Mouse (Mus musculus) midbrain, postnatal 0 days (tissue): ENCODE results near the gene Cwc25. TPM values are rescaled to one million over a fixed set of nuclear protein-coding genes. Genes with fewer than 3 reads are reported as not detected.
A peak's percentile ranks its signal among the peaks of the same experiment; 100 is the strongest.

Experiments
- ATAC-seq: fragments of 200-750 bp; cut with Nextera tagmentation; 2 replicates; pipeline ENCODE4 v1.8.0; 2017; ENCODE audit warnings: moderate number of reproducible peaks, mild to moderate bottlenecking, moderate TSS enrichment, moderate library complexity; ENCODE audit not compliant: low FRiP score
- DNase-seq: peaks from one replicate; pipeline ENCODE4 v3.0.0-alpha.2; 2015; ENCODE audit warnings: low spot score
- H3K27ac ChIP-seq: fragments of 300-500 bp; sonication (generic); 2 replicates; pipeline ENCODE4 v1.5.1; 2014; ENCODE audit warnings: low read depth, mild to moderate bottlenecking, low read length, mixed read lengths
- H3K27me3 ChIP-seq: fragments of 300-500 bp; sonication (generic); 2 replicates; pipeline ENCODE4 v1.6.1; 2014; ENCODE audit warnings: low read length, control low read depth, mixed read lengths; ENCODE audit not compliant: insufficient read depth
- H3K36me3 ChIP-seq: fragments of 300-500 bp; sonication (generic); 2 replicates; pipeline ENCODE4 v1.6.1; 2014; ENCODE audit warnings: low read length, control low read depth, mixed read lengths; ENCODE audit not compliant: insufficient read depth
- H3K4me1 ChIP-seq: fragments of 300-500 bp; sonication (generic); 2 replicates; pipeline ENCODE4 v1.6.1; 2014; ENCODE audit warnings: mild to moderate bottlenecking, control low read depth, antibody characterized with exemption, low read length, mixed read lengths; ENCODE audit not compliant: insufficient read depth
- H3K4me2 ChIP-seq: fragments of 300-500 bp; sonication (generic); 2 replicates; pipeline ENCODE4 v1.6.1; 2014; ENCODE audit warnings: low read depth, mild to moderate bottlenecking, low read length, mixed read lengths; ENCODE audit not compliant: poor library complexity, severe bottlenecking
- H3K4me3 ChIP-seq: fragments of 300-500 bp; sonication (generic); 2 replicates; pipeline ENCODE4 v1.5.1; 2014; ENCODE audit warnings: low read depth, mild to moderate bottlenecking, low read length, moderate library complexity
- H3K9ac ChIP-seq: fragments of 300-500 bp; sonication (generic); replicated peaks from 2 replicates; pipeline ENCODE4 v1.6.1; 2014; ENCODE audit warnings: mild to moderate bottlenecking, low read length, moderate library complexity, mixed read lengths; ENCODE audit not compliant: poor library complexity, severe bottlenecking
- H3K9me3 ChIP-seq: fragments of 300-500 bp; sonication (generic); 2 replicates; pipeline ENCODE4 v1.6.1; 2016; ENCODE audit warnings: low read length, control low read depth
- CTCF ChIP-seq: IDR thresholded peaks from 2 replicates; pipeline ENCODE4 v1.5.1; 2016; ENCODE audit warnings: antibody characterized with exemption, mild to moderate bottlenecking
- WGBS: fragments of 180-500 bp; shearing (Covaris S2); extraction: QIAGEN DNeasy Blood & Tissue Kit; methylation state at CpG from one replicate; pipeline ENCODE4 v1.1.7; 2014; 5-methylcytosine and 5-hydroxymethylcytosine counted together
- polyA plus RNA-seq: library from polyadenylated mRNA; unstranded; fragments of >200 nt; fragmentation: Nextera tagmentation; extraction: Ambion mirVana; gene quantifications from 2 replicates; pipeline ENCODE4 v1.2.1, GENCODE M21; 2015
- total RNA-seq: library from RNA; depleted of rRNA; stranded (reverse); fragments of >200 nt; gene quantifications from 2 replicates; pipeline ENCODE4 v1.2.3, GENCODE M21; 2014

The Cwc25 gene
- total and polyA plus RNA-seq, 2 experiments from 2014 or later, result 12.0 to 16.0 TPM

GRCm38 (mm10) chr11:97744718-97745330 lies 21.5 kb downstream of the Cwc25 start:
- Histone ChIP-seq H3K4me1 (peaks cover 17% of the 10 kb centered on the region), H3K27ac (peak overlapping the region; percentile 99), H3K4me3 (peak overlapping the region; percentile 71), H3K9ac (peak overlapping the region; percentile 92), H3K4me2 (peak overlapping the region; percentile 77), H3K36me3 (peaks cover 15% of the 10 kb centered on the region; the same call in 1 of the 2 replicates), H3K9me3 (no peaks in the 10 kb centered on the region), H3K27me3 (no peaks in the 10 kb centered on the region)
- DNase-seq (peak; percentile 100), ATAC-seq (peak; percentile 94)
- TF ChIP-seq CTCF, result no peak; the same call in 1 of the 2 replicates
- WGBS, result under 1% methylated on average over 33 of the region's 57 CpGs

- Histone ChIP-seq H3K4me1 (peaks cover 17% of the 10 kb centered on the region), H3K9me3 (no peaks in the 10 kb centered on the region), H3K4me2 (peak within 1 kb of the TSS; percentile 77), H3K27ac (peak within 1 kb of the TSS; percentile 99), H3K9ac (peak within 1 kb of the TSS; percentile 92), H3K27me3 (no peaks in the 10 kb centered on the region), H3K36me3 (peaks cover 15% of the 10 kb centered on the region; the same call in 1 of the 2 replicates), H3K4me3 (peak within 1 kb of the TSS; percentile 71)
- ATAC-seq (peak; percentile 47), DNase-seq (no peak)
- under 1% methylated on average over 41 of the region's 63 CpGs for WGBS
- no peak for TF ChIP-seq CTCF
These were observed 22.2 kb downstream of the Cwc25 start, which contains the start of gene Pip4k2b for GRCm38 (mm10) chr11:97744063-97744717. Gene Pip4k2b (minus strand): TSS chr11:97744704.

- H3K4me3 ChIP-seq, result peak overlapping the region; percentile 71
- no peak for TF ChIP-seq CTCF
- 26% methylated on average over 9 of the region's 9 CpGs for WGBS
These were observed 22.9 kb downstream of the Cwc25 start for GRCm38 (mm10) chr11:97743423-97743822.

GRCm38 (mm10) chr11:97742591-97742990 lies 23.8 kb downstream of the Cwc25 start:
- TF ChIP-seq CTCF, result no peak
- ATAC-seq, result no peak
- Histone ChIP-seq H3K9ac (peak overlapping the region; percentile 92; the same call in 1 of the 2 replicates), H3K27me3 (no peaks in the 10 kb centered on the region), H3K4me3 (peak overlapping the region; percentile 71; the same call in 1 of the 2 replicates), H3K4me1 (peaks cover 17% of the 10 kb centered on the region), H3K27ac (no peak overlapping the region), H3K9me3 (no peaks in the 10 kb centered on the region), H3K4me2 (peak overlapping the region; percentile 77), H3K36me3 (peaks cover 6% of the 10 kb centered on the region; the same call in 1 of the 2 replicates)
- 60% methylated on average over 9 of the region's 9 CpGs for WGBS
- no peak for DNase-seq

More at GRCm38 (mm10) chr11:97743423-97743822, 22.9 kb downstream of the Cwc25 start:
- DNase-seq (no peak), ATAC-seq (no peak)
- Histone ChIP-seq H3K9ac (peak overlapping the region; percentile 92), H3K27me3 (no peaks in the 10 kb centered on the region), H3K36me3 (peaks cover 11% of the 10 kb centered on the region; the same call in 1 of the 2 replicates), H3K9me3 (no peaks in the 10 kb centered on the region), H3K4me1 (peaks cover 17% of the 10 kb centered on the region), H3K4me2 (peak overlapping the region; percentile 77), H3K27ac (peak overlapping the region; percentile 99; the same call in 1 of the 2 replicates)

GRCm38 (mm10) chr11:97742157-97742556 lies 24.2 kb downstream of the Cwc25 start:
- Histone ChIP-seq H3K36me3 (peaks cover 4% of the 10 kb centered on the region; the same call in 1 of the 2 replicates), H3K27me3 (no peaks in the 10 kb centered on the region), H3K9me3 (no peaks in the 10 kb centered on the region), H3K4me3 (0 out of 2 replicates have a peak overlapping the region, but pooled peaks have one; percentile 8), H3K9ac (no peak overlapping the region), H3K4me1 (peaks cover 17% of the 10 kb centered on the region), H3K27ac (no peak overlapping the region), H3K4me2 (peak overlapping the region; percentile 77; the same call in 1 of the 2 replicates)
- no peak for DNase-seq
- WGBS, result 95% methylated on average over 5 of the region's 5 CpGs
- ATAC-seq, result no peak
- no peak for TF ChIP-seq CTCF

- Histone ChIP-seq H3K36me3 (no peaks in the 10 kb centered on the region), H3K4me1 (peaks cover 17% of the 10 kb centered on the region), H3K9ac (no peak overlapping the region), H3K4me3 (no peak overlapping the region), H3K9me3 (no peaks in the 10 kb centered on the region), H3K4me2 (no peak overlapping the region), H3K27ac (no peak overlapping the region), H3K27me3 (no peaks in the 10 kb centered on the region)
- ATAC-seq (no peak), DNase-seq (no peak)
- 32% methylated on average over 7 of the region's 7 CpGs for WGBS
- no peak for TF ChIP-seq CTCF
These were observed 26.2 kb downstream of the Cwc25 start for GRCm38 (mm10) chr11:97740190-97740589.
